Mouse (Mus musculus) megakaryocyte-erythroid progenitor cell, adult 5 weeks (primary cell): ENCODE measurements around the gene Cdk14. TPM values are rescaled to one million over a fixed set of nuclear protein-coding genes. Genes with fewer than 3 reads are reported as not detected.

Source experiments
- polyA plus RNA-seq: library from polyadenylated mRNA; stranded (reverse); fragments of >175 nt; gene quantifications from 2 replicates; pipeline ENCODE4 v1.2.3, GENCODE M21; 2012

Gene Cdk14
- 0.27 and 0.54 TPM in 2 replicates for polyA plus RNA-seq

DNA sequence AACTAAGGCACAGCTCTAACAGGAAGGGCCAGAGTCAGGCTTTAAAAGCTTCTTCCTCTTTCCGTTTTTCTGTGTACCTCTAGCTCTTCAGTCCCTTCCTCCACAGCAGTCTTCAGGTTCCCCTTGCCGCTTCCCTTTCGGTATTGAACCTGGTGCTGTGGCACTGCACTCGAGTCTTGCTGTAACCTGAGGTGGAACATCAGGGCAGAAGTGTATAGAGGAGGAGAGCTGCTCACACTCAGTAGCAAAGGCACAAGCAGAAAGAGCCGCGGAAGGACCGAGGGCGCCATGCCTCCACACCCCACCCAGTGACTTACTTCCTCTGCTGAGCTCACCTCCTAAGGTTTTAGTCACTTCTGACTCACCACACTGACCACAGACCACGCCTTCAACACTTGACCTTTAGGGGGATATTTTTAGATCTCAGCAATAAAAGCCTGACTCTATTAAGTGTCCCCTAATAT lies at the start of gene Cdk14:
Gene Cdk14 (minus strand): TSS at position 321 of the 464 bp plus-strand sequence.

DNA sequence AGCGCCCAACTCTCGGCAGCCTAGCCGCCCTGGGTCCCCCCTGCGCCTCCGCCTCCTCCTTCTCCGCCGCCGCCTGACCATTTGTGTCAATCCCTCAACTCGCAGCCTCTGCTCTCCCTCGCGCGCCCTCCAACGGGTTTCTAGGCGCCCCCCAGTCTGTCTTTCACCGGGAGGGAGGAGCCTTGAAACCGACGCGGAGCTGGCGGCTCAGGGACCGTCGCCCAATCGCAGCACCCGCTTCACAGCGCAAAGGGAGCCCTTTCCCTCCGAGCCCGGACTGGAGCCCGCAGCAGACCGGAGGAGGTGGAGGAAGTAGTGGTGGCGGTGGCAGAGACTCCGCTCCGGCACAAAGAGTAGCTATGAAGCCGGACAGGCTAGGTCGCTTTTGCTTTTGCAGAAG lies 662.2 kb downstream of the Cdk14 start, which contains the start of gene Fzd1:
Gene Fzd1 (minus strand): TSS at position 134 of the 400 bp plus-strand sequence.

Other genes with a start within 250 kb of the Cdk14 start
- not detected in 2 replicates for gene 1700015F17Rik, start 58.8 kb upstream of the Cdk14 start, polyA plus RNA-seq
- 2.7 and 9.3 TPM in 2 replicates for gene Cldn12, start 94.6 kb upstream of the Cdk14 start, polyA plus RNA-seq
- 0.45 and 0.57 TPM in 2 replicates for gene Gtpbp10, start 139.2 kb upstream of the Cdk14 start, polyA plus RNA-seq
- 0.12 TPM in 1 of 2 replicates, not detected in the other for gene Gm8773, start 153.5 kb upstream of the Cdk14 start, polyA plus RNA-seq
- 0.06 TPM in 1 of 2 replicates, not detected in the other for gene Cfap69, start 243.9 kb upstream of the Cdk14 start, polyA plus RNA-seq